Mouse (Mus musculus) embryonic stem cell, embryonic (primary cell): ENCODE data around the gene Arhgap45.

ENCODE experiments used
- CTCF ChIA-PET, 4 experiments: fragments of 300-600 bp in 2 of 4; fragments of 350-600 bp in 2 of 4; sonication (Branson Sonifier 250); formaldehyde crosslinking; loops; one replicate each; lab custom pipeline; 2022; ENCODE audit warnings: inconsistent platforms in 2 of 4; lab: Charles Lee
- POLR2A ChIA-PET, 4 experiments: fragments of 300-600 bp in 2 of 4; fragments of 350-600 bp in 2 of 4; sonication (Branson Sonifier 250); formaldehyde crosslinking; loops; one replicate each; lab custom pipeline; 2022; ENCODE audit warnings: antibody characterized with exemption in 4 of 4, inconsistent platforms in 1 of 4; lab: Charles Lee

Arhgap45 gene

GRCm38 (mm10) chr10:80077312-80077711 lies 60.9 kb downstream of the Arhgap45 start:
- POLR2A ChIA-PET, result interaction anchor here in 3 of 4 experiments (0.5 to 0.6 kb wide), 3 partner anchors 19 to 87 kb away, joined by 3 to 4 read pairs (median 3); no protein-coding TSS in a partner anchor
- CTCF ChIA-PET, result interaction anchor here in 1 of 4 experiments (0.6 to 1.0 kb wide), 2 partner anchors 91 to 93 kb away, joined by 3 read pairs; partner anchors contain the start of gene Tmem259

GRCm38 (mm10) chr10:80078366-80078765 lies 61.9 kb downstream of the Arhgap45 start:
- POLR2A ChIA-PET, result interaction anchor here in 3 of 4 experiments (0.6 to 1.1 kb wide), 6 partner anchors 25 to 94 kb away, joined by 3 to 5 read pairs (median 3); no protein-coding TSS in a partner anchor
- CTCF ChIA-PET, result no interaction called here

- ChIA-PET POLR2A (interaction anchor here in 3 of 4 experiments (0.7 to 1.9 kb wide), 14 partner anchors 10 to 172 kb away, joined by 3 to 6 read pairs (median 4); partner anchors contain the start of genes Med16 (in 1 of the 3), Sbno2 (in 1 of the 3) and Tmem259 (in 1 of the 3)), CTCF (interaction anchor here in 1 of 4 experiments (0.8 to 1.0 kb wide), 2 partner anchors 31 to 35 kb away, joined by 3 to 4 read pairs; partner anchors contain the start of gene Stk11)
These were observed 64.1 kb downstream of the Arhgap45 start for GRCm38 (mm10) chr10:80080396-80081070.
